Mouse (Mus musculus): ENCODE results near the gene Olfr402. TPM values are rescaled to one million over a fixed set of nuclear protein-coding genes. Genes with fewer than 3 reads are reported as not detected.

Olfr402 gene
- not detected in 2 replicates for polyA plus RNA-seq (2012)

DNA sequence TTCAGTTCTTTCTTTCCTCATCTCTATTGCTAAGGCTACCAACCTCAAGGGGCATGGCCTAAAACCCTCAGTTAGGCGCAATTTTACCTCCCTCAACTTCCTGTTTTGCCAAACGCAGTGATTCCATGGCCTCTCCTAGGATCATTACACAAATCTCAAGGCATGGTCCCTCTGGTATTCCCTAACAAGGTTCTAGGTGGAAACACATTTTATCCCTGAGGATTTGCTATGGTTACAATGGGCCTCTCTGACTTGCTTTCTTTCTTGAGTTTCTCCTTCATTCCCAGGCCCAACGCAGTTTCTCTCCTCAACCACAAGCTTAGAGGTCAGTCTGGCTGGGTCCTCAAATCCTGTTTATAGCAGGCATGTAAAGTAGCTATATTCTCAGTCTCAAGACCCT is at the start of gene Olfr402:
Olfr402 (plus strand) TSS at position 301 of the 400 bp plus-strand sequence.

DNA sequence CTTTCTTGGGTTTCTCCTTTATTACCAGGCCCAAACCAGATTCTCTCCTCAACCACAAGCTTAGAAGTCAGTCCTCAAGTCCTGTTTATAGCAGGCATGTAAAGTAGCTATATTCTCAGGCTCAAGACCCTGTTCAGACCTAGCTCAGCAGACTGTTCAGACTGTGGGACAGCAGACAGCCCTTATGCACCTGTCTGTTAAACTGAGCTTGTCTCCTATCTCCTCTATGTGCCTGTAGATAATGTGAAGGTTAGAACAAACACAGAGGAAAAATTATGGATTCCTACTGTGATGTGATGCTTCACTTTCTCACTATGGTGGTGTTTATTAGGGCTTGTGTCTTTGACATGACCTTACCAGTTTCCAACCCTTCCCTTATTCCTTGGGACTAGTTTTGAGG is 39.9 kb upstream of the Olfr402 start, which contains the start of gene Olfr401:
Olfr401 (plus strand) TSS at position 301 of the 400 bp plus-strand sequence.

DNA sequence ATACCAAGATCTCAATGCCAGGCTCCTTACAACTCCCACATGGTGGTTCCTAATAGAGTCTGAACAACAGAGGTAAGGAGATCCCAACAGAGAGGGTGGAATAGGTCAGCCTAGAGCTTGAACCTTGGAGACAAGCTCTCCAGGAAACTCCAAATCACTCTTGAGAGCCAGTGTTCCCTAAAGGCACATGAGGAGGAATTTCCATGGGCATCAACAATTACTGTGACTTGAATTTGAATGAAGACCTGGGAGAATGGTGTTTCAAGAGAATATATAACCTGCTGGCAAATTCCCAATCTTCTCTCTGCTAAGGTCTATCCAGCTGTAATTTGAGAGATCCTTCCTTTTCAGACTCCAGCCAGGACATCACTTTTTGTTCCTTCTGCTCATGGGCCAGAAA is 32.6 kb downstream of the Olfr402 start, which contains the start of gene Olfr403:
Olfr403 (plus strand) TSS at position 301 of the 400 bp plus-strand sequence.

Other genes with a start within 250 kb of the Olfr402 start
- gene Olfr395, start 244.2 kb upstream of the Olfr402 start, polyA plus RNA-seq (2012), result not detected in 2 replicates
- gene Olfr23, start 216.9 kb upstream of the Olfr402 start, polyA plus RNA-seq (2012), result not detected in 2 replicates
- gene Olfr397, start 192.7 kb upstream of the Olfr402 start, polyA plus RNA-seq (2012), result not detected in 2 replicates
- gene Olfr398, start 163.1 kb upstream of the Olfr402 start, polyA plus RNA-seq (2012), result 0.02 TPM in 1 of 2 replicates, not detected in the other
- not detected in 2 replicates for gene Olfr139, start 97.0 kb upstream of the Olfr402 start, polyA plus RNA-seq (2012)
- gene Olfr399, start 96.9 kb upstream of the Olfr402 start, polyA plus RNA-seq (2012), result not detected in 2 replicates
- not detected in 2 replicates for gene Zfp616, start 83.6 kb upstream of the Olfr402 start, polyA plus RNA-seq (2012)
- not detected in 2 replicates for gene Olfr401, start 39.8 kb upstream of the Olfr402 start, polyA plus RNA-seq (2012)
- gene Olfr403, start 32.7 kb downstream of the Olfr402 start, polyA plus RNA-seq (2012), result not detected in 2 replicates
- not detected in 2 replicates for gene Olfr43, start 57.9 kb downstream of the Olfr402 start, polyA plus RNA-seq (2012)
- gene Olfr406, start 106.3 kb downstream of the Olfr402 start, polyA plus RNA-seq (2012), result not detected in 2 replicates
- not detected in 2 replicates for gene Olfr59, start 130.2 kb downstream of the Olfr402 start, polyA plus RNA-seq (2012)
- not detected in 2 replicates for gene Olfr410, start 184.5 kb downstream of the Olfr402 start, polyA plus RNA-seq (2012)
- gene Olfr411, start 199.1 kb downstream of the Olfr402 start, polyA plus RNA-seq (2012), result not detected in 2 replicates
- gene Olfr412, start 208.5 kb downstream of the Olfr402 start, polyA plus RNA-seq (2012), result not detected in 2 replicates